Mouse (Mus musculus) liver, embryonic 15.5 days (tissue): ENCODE results near the gene Spin1. TPM values are rescaled to one million over a fixed set of nuclear protein-coding genes. Genes with fewer than 3 reads are reported as not detected.
"Not testable (repeated sequence)": the region's sequence is repeated elsewhere in the genome, so short reads cannot be mapped to it uniquely, and the experiment has no call there.

Experiments
- ATAC-seq: fragments of 200-750 bp; cut with Nextera tagmentation; 2 replicates; pipeline ENCODE4 v1.8.0; 2017; ENCODE audit warnings: moderate number of reproducible peaks, mild to moderate bottlenecking, moderate library complexity; ENCODE audit not compliant: insufficient read depth
- H3K27ac ChIP-seq: fragments of 300-500 bp; sonication (generic); replicated peaks from 2 replicates; pipeline ENCODE4 v1.5.1; 2015; ENCODE audit warnings: mild to moderate bottlenecking, inconsistent platforms
- H3K27me3 ChIP-seq: fragments of 300-500 bp; sonication (generic); 2 replicates; pipeline ENCODE4 v1.6.1; 2015; ENCODE audit warnings: mild to moderate bottlenecking, inconsistent platforms
- H3K36me3 ChIP-seq: fragments of 300-500 bp; sonication (generic); replicated peaks from 2 replicates; pipeline ENCODE4 v1.6.1; 2015; ENCODE audit warnings: moderate library complexity, mild to moderate bottlenecking, inconsistent platforms
- H3K4me1 ChIP-seq: fragments of 300-500 bp; sonication (generic); replicated peaks from 2 replicates; pipeline ENCODE4 v1.6.1; 2015; ENCODE audit warnings: inconsistent platforms
- H3K4me2 ChIP-seq: fragments of 300-500 bp; sonication (generic); 2 replicates; pipeline ENCODE4 v1.6.1; 2015; ENCODE audit warnings: moderate library complexity, mild to moderate bottlenecking, inconsistent platforms
- H3K4me3 ChIP-seq: fragments of 300-500 bp; sonication (generic); replicated peaks from 2 replicates; pipeline ENCODE4 v1.5.1; 2015; ENCODE audit warnings: mild to moderate bottlenecking, inconsistent platforms
- H3K9ac ChIP-seq: fragments of 300-500 bp; sonication (generic); 2 replicates; pipeline ENCODE4 v1.6.1; 2015; ENCODE audit warnings: moderate library complexity, mild to moderate bottlenecking, inconsistent platforms
- H3K9me3 ChIP-seq: fragments of 300-500 bp; sonication (generic); replicated peaks from 2 replicates; pipeline ENCODE4 v1.6.1; 2016; ENCODE audit warnings: inconsistent platforms
- WGBS: fragments of 180-500 bp; shearing (Covaris S2); methylation state at CpG from one replicate; pipeline ENCODE4 v1.1.7; 2015; ENCODE audit warnings: mixed read lengths; ENCODE audit not compliant: insufficient replicate concordance; 5-methylcytosine and 5-hydroxymethylcytosine counted together
- polyA plus RNA-seq: library from polyadenylated mRNA; unstranded; fragments of >200 nt; fragmentation: Nextera tagmentation; extraction: Ambion mirVana; gene quantifications from 2 replicates; pipeline ENCODE4 v1.2.1, GENCODE M21; 2015

The Spin1 gene
- polyA plus RNA-seq, 1 experiment from 2014 or later = 9.2 TPM

DNA sequence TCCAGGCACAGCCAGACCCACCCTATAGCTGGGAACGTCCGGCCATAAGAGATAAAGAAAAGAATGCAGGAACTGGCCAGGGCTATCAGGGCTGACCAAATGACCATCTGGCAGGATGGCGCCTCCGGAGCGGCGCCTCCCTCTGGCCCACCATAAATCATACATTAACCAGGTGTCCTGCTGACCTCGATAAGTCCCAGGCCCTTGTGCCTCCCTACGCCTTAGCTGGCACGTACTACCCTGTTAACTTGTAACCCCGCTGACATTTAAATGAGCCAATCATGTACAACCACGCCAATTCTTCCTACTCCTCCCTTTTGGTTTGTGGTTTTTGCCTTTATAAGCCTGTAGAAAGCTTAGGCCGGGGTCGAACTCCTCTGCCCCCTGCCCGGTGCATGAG is 24.5 kb upstream of the Spin1 start:
- H3K27ac ChIP-seq, H3K27me3 ChIP-seq, H3K4me2 ChIP-seq, H3K9me3 ChIP-seq, H3K4me3 ChIP-seq, H3K4me1 ChIP-seq, ATAC-seq, H3K9ac ChIP-seq, H3K36me3 ChIP-seq: not testable (repeated sequence)
- WGBS = 78% methylated on average over 14 of the region's 14 CpGs

DNA sequence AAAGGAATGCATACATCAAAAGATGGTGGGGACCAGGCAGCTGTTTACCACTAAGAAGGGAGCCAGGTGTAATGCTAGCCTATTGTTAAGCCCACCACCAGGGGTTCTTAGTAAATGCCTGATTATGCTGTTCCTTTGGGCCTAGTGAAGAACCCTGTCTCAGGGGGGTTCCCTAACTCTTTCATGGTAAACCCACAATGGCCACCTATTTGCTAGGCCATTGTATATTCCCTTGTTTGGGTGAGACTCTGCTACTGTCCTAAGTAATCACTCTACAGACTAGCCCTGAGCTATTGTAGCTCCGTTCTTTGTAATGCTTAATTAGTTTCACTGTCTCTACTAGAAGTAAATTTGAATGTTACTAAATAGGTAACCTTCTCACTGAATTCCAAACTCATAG is 22.1 kb upstream of the Spin1 start:
- not testable (repeated sequence) for H3K27me3 ChIP-seq, H3K4me1 ChIP-seq, H3K27ac ChIP-seq, H3K9me3 ChIP-seq, H3K36me3 ChIP-seq, ATAC-seq, H3K4me3 ChIP-seq, H3K4me2 ChIP-seq, H3K9ac ChIP-seq
- 63% methylated on average over 1 of the region's 1 CpGs for WGBS

DNA sequence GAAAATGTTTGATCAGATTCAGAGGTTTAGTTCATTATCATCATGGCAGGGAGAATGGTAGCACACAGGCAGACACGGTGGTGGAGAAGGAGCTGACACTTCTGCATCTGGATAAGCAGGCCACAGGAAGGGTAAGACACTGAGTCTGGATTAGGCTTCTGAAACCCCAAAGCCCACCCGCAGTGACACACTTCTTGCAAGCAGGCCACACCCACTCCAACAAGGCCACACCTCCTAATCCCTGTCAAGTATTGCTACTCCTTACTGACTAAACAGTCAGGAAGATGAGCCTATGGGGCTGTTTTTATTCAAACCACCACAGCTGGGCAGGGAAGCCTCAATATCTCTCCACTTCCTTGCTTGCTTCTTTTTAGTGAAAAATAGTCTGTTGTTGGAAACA is 19.9 kb upstream of the Spin1 start:
- no peaks in the 10 kb centered on the region for H3K36me3 ChIP-seq
- H3K9ac ChIP-seq = no peak overlapping the region
- H3K27ac ChIP-seq = no peak overlapping the region
- H3K27me3 ChIP-seq = no peaks in the 10 kb centered on the region; the same call in 1 of the 2 replicates
- no peaks in the 10 kb centered on the region for H3K4me1 ChIP-seq
- no peaks in the 10 kb centered on the region for H3K9me3 ChIP-seq
- H3K4me2 ChIP-seq = no peak overlapping the region
- H3K4me3 ChIP-seq = no peak overlapping the region
- ATAC-seq = no peak
- 49% methylated on average over 2 of the region's 2 CpGs for WGBS

DNA sequence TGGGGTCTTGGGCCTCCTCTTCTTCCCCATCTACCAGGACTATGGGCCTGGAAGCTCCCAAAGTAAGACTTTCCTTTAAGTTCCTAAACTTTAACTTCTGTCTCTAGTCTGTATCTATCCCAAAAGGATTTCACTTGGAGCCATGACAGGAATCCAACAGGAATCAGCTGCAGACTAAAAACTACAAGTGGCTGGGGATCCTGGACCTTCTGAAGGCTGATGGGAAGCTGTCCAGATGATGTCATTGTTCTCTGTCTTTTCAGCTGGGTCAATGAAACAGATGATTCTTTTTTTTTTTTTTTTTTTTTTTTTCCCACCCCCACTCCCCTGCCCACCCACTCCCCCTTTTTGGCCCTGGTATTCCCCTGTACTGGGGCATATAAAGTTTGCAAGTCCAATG is 16.4 kb upstream of the Spin1 start:
- Histone ChIP-seq H3K27me3 (no peaks in the 10 kb centered on the region; the same call in 1 of the 2 replicates), H3K36me3 (no peaks in the 10 kb centered on the region), H3K4me2 (no peak overlapping the region), H3K9me3 (no peaks in the 10 kb centered on the region), H3K4me3 (no peak overlapping the region), H3K9ac (no peak overlapping the region), H3K4me1 (no peaks in the 10 kb centered on the region), H3K27ac (no peak overlapping the region)
- ATAC-seq = no peak

DNA sequence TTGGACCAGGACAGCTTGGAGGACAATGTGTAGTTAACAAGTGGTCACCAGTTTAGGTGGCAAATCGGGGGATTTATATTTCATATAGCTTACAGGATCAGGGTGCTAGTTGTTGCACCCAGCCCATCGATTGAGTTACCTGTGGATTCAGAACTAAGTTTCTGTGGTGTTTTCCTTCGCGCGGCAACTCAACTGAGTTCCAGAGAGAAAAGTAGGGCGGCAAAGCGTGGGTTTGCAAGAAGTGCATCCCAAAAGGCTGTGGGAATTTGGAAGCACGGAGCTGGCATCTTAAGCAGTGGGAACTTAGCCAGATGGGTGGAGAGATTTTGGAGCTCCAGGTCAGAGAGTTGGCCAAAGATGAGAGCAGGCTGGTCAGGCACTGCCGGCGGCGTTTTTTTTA is 14.7 kb upstream of the Spin1 start:
- no peak overlapping the region for H3K4me3 ChIP-seq
- H3K4me1 ChIP-seq = no peaks in the 10 kb centered on the region
- 81% methylated on average over 11 of the region's 11 CpGs for WGBS
- H3K36me3 ChIP-seq = no peaks in the 10 kb centered on the region
- H3K9ac ChIP-seq = no peak overlapping the region
- H3K4me2 ChIP-seq = no peak overlapping the region
- no peaks in the 10 kb centered on the region; the same call in 1 of the 2 replicates for H3K27me3 ChIP-seq
- no peak for ATAC-seq
- H3K9me3 ChIP-seq = no peaks in the 10 kb centered on the region
- no peak overlapping the region for H3K27ac ChIP-seq

DNA sequence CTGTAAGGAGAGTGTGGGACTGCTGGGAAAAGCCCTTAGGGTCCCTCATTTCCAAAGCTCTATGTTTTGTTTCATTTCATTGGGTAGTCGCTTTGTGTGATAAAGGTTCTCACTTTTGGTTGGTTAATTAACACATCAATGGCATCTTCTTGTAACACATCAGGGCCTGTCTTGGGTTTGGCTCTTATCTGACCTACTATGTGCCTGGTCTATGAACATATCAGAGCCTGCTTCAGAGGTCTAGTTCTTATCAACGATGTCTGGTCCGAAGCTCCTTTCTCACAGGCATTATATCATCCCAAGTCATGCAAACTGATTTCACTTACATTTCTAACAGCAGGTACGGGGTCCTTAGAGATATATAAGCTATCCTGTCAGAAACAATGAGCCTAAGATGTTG is 13.4 kb upstream of the Spin1 start:
- Histone ChIP-seq H3K4me1 (no peaks in the 10 kb centered on the region), H3K27ac (no peak overlapping the region), H3K27me3 (no peaks in the 10 kb centered on the region; the same call in 1 of the 2 replicates), H3K9me3 (no peaks in the 10 kb centered on the region), H3K9ac (no peak overlapping the region), H3K36me3 (no peaks in the 10 kb centered on the region), H3K4me3 (no peak overlapping the region), H3K4me2 (no peak overlapping the region)
- WGBS = 69% methylated on average over 4 of the region's 4 CpGs
- ATAC-seq = no peak

DNA sequence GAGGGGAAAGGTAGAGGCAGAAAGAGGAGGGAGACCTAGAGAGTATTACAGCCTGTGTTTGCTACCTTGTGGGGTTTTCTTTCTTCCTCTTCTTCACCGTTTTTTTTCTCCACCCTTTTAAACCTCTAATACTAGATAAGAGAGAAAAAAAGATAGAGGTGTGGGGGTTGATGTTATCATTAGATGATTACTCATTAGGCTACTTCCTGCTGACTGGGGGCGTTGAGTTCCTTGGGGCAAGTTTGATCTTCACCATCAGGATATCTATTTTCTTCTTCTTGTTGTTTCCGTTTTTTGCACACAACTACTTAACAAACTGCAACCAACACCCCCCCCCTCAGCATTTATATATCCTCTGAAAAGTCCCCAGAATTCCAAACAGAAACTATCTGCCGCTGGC is 12.5 kb upstream of the Spin1 start:
- Histone ChIP-seq H3K27ac (no peak overlapping the region), H3K9ac (no peak overlapping the region), H3K4me3 (no peak overlapping the region), H3K36me3 (no peaks in the 10 kb centered on the region), H3K27me3 (no peaks in the 10 kb centered on the region; the same call in 1 of the 2 replicates), H3K9me3 (no peaks in the 10 kb centered on the region), H3K4me2 (no peak overlapping the region), H3K4me1 (no peaks in the 10 kb centered on the region)
- WGBS = 35% methylated on average over 4 of the region's 4 CpGs
- no peak for ATAC-seq

DNA sequence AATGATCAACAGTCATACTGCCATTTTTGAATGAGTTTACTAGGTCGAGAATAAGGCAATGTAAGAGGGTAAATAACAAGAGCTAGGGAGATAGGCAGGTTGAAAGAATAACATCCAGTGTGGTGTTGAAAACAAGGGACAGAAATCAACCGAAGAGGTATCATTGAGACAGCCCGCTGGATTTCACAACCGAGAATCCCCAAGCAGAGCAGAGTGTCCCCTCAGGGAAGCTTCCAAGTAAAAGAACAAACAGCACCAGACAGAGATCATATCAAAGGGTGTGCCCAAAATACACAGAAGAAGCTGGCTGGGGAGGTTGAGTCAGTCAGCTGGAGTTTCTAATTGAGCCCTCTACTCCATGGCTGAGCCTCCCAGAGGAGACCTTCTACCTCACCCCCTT is 11.6 kb upstream of the Spin1 start:
- WGBS = 54% methylated on average over 4 of the region's 4 CpGs
- no peak for ATAC-seq
- no peak overlapping the region for H3K27ac ChIP-seq
- H3K9ac ChIP-seq = no peak overlapping the region
- H3K4me2 ChIP-seq = no peak overlapping the region
- H3K4me1 ChIP-seq = no peaks in the 10 kb centered on the region
- H3K36me3 ChIP-seq = no peaks in the 10 kb centered on the region
- no peak overlapping the region for H3K4me3 ChIP-seq
- H3K9me3 ChIP-seq = no peaks in the 10 kb centered on the region
- no peaks in the 10 kb centered on the region; the same call in 1 of the 2 replicates for H3K27me3 ChIP-seq

DNA sequence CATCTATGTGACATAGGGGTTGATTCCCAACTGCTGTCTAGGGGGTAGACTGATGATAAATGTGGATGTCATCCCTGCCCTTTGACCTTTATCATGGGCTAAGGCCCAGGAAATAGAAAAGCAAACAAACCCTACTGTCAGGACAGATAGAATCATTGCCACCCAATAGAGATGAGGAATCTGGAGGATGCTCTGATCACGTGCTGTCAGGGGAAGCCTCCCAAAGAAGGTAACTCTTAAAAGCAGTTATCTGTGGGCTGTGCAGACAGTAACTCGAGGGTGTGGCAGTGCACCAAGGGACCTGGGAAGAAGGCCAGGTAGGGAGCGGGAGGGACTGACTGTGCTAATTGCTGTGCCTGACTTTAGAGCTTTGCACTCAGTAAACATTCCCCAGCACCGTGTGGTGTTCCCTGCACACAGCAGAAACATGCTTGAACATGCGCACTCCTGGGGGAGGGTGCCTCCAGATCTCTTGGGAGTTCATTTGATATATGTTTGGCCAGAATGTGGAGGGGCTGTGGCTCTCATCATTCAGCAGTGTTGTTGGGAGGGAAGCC is 10.5 kb upstream of the Spin1 start:
- no peaks in the 10 kb centered on the region for H3K4me1 ChIP-seq
- WGBS = 49% methylated on average over 5 of the region's 5 CpGs
- H3K9ac ChIP-seq = no peak overlapping the region
- H3K9me3 ChIP-seq = no peaks in the 10 kb centered on the region
- no peak overlapping the region for H3K4me2 ChIP-seq
- no peak overlapping the region for H3K4me3 ChIP-seq
- H3K27ac ChIP-seq = no peak overlapping the region
- H3K27me3 ChIP-seq = no peaks in the 10 kb centered on the region; the same call in 1 of the 2 replicates
- H3K36me3 ChIP-seq = no peaks in the 10 kb centered on the region
- ATAC-seq = no peak

DNA sequence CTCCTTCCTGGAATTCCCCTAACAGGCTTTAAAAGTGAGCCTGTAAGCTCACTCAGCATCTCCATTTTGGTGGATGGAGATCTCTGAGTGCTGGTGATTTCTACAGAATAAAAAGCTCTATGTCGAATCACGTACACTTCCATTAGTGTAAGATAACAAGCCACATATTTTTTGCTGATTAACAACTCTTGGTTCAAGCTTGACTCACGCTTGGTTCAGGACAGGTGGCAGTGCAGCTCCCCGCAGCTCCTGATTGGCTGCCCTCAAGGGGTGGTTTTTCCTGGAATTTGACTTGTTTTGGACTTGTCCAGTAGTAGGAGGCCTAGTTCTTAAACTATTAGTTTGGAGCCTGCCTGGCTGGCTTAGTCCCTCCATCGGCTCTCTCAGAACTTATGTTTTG is 7.2 kb upstream of the Spin1 start:
- Histone ChIP-seq H3K27ac (no peak overlapping the region), H3K9me3 (no peaks in the 10 kb centered on the region), H3K4me3 (no peak overlapping the region), H3K4me1 (no peaks in the 10 kb centered on the region), H3K4me2 (no peak overlapping the region), H3K36me3 (no peaks in the 10 kb centered on the region), H3K27me3 (peaks cover 4% of the 10 kb centered on the region), H3K9ac (no peak overlapping the region)
- no peak for ATAC-seq
- WGBS = 43% methylated on average over 5 of the region's 5 CpGs

DNA sequence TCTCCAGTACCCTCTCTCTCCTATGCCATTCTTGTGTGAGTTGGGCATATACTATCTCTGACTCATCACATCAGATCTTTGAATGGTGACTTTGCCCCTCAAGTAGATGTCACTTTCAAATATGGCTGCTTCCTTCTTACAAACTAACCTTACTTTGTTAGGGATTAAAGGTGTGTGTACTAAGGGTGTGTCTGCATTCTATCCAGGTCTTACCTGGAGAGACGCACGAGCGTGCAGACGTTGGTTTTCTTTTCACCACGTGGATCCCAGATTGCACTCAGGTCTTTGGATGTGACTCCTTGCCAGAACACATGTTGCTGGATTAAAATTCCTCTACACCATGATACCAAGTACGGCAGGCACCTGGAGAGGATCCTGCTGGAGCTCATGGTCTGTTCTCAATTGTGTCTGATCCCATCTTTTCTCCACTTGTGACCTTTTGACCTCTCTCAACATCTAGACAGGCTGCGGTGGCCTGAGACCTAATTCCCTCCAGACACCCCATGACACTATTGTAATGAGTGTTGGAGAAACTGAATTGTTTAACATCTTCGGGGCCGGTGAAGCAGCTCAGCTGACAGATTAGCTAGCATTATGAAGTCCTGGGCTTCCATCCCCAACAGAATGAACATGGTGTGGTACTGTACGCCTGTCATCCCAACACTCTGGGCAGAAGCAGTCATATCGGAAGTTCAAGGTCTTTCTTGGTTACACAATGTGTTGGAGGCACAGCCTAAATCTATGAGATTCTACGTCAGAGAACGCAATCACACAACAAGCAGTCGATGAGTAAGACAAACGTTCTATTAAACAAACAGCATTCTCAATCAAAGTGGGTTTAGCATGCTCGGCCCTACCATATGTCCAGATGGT is 6.1 kb upstream of the Spin1 start:
- Histone ChIP-seq H3K9me3 (no peaks in the 10 kb centered on the region), H3K4me1 (peaks cover under 1% of the 10 kb centered on the region), H3K36me3 (no peaks in the 10 kb centered on the region), H3K27me3 (peaks cover 14% of the 10 kb centered on the region), H3K27ac (no peak overlapping the region), H3K9ac (no peak overlapping the region), H3K4me3 (no peak overlapping the region), H3K4me2 (no peak overlapping the region)
- ATAC-seq = no peak
- 71% methylated on average over 16 of the region's 16 CpGs for WGBS
